Mouse (Mus musculus): ENCODE results near the gene Plpp6. TPM values are rescaled to one million over a fixed set of nuclear protein-coding genes. Genes with fewer than 3 reads are reported as not detected.
"Not testable (repeated sequence)": the region's sequence is repeated elsewhere in the genome, so short reads cannot be mapped to it uniquely, and the experiment has no call there.

Plpp6 gene
- total RNA-seq, 1 experiment: 2.0 TPM

- in situ Hi-C loops (cut with MboI; ENCODE audit: low sequenced_read_pairs in 2 of 2, unreplicated experiment in 2 of 2): no loop called here
- Histone ChIP-seq H3K36me3 (ENCODE audit: control insufficient read depth, insufficient read depth, low read length, poor library complexity, severe bottlenecking) (peaks cover 12% of the 10 kb centered on the region), H3K4me3 (ENCODE audit: insufficient read depth in 1 of 2, low read depth in 1 of 2, low read length in 2 of 2, poor library complexity in 1 of 2, severe bottlenecking in 1 of 2) (no peak overlapping the region), H3K9me3 (ENCODE audit: control insufficient read depth, insufficient read depth, low read depth, low read length) (no peaks in the 10 kb centered on the region), H3K27ac (ENCODE audit: insufficient read depth, low read depth, low read length, poor library complexity, severe bottlenecking) (no peak overlapping the region), H3K4me1 (ENCODE audit: control insufficient read depth in 2 of 2, insufficient read depth in 2 of 2, low read length in 2 of 2, poor library complexity in 1 of 2) (peaks cover 0 to 2% of the 10 kb centered on the region in 2 experiments; a peak in 1 of 4 replicates), H3K9ac (ENCODE audit: insufficient read depth, low read depth, low read length, poor library complexity, severe bottlenecking) (no peak overlapping the region)
- DNase-seq (ENCODE audit: low read depth, low spot score): no peak
- TF ChIP-seq ZC3H11A (IDR thresholded peaks at IDR 0.05; ENCODE audit: borderline replicate concordance, low read depth, low read length) (no peak), ZNF384 (IDR thresholded peaks at IDR 0.05; ENCODE audit: low read depth, low read length) (no peak), MAFK (IDR thresholded peaks at IDR 0.05; ENCODE audit: insufficient read depth, low read depth, low read length) (no peak), CHD2 (IDR thresholded peaks at IDR 0.05; ENCODE audit: low read depth, low read length) (no peak), HCFC1 (IDR thresholded peaks at IDR 0.05; ENCODE audit: borderline replicate concordance, insufficient read depth, low read length) (no peak)
Measured at GRCm38 (mm10) chr19:28994870-28995269, 31.1 kb downstream of the Plpp6 start.

GRCm38 (mm10) chr19:28995366-28995765 is 31.6 kb downstream of the Plpp6 start:
- in situ Hi-C loops (cut with MboI; ENCODE audit: low sequenced_read_pairs in 2 of 2, unreplicated experiment in 2 of 2): no loop called here
- no peaks in the 10 kb centered on the region for H3K9me3 ChIP-seq (ENCODE audit: control insufficient read depth, insufficient read depth, low read depth, low read length)
- TF ChIP-seq ZC3H11A (IDR thresholded peaks at IDR 0.05; ENCODE audit: borderline replicate concordance, low read depth, low read length) (no peak), ZNF384 (IDR thresholded peaks at IDR 0.05; ENCODE audit: low read depth, low read length) (no peak), MAFK (IDR thresholded peaks at IDR 0.05; ENCODE audit: insufficient read depth, low read depth, low read length) (no peak), CHD2 (IDR thresholded peaks at IDR 0.05; ENCODE audit: low read depth, low read length) (no peak), HCFC1 (IDR thresholded peaks at IDR 0.05; ENCODE audit: borderline replicate concordance, insufficient read depth, low read length) (no peak)
- H3K4me3 ChIP-seq (ENCODE audit: insufficient read depth in 1 of 2, low read depth in 1 of 2, low read length in 2 of 2, poor library complexity in 1 of 2, severe bottlenecking in 1 of 2): no peak overlapping the region
- H3K4me1 ChIP-seq (ENCODE audit: control insufficient read depth in 2 of 2, insufficient read depth in 2 of 2, low read length in 2 of 2, poor library complexity in 1 of 2): peaks cover 0 to 2% of the 10 kb centered on the region in 2 experiments; a peak in 1 of 4 replicates
- peaks cover 12% of the 10 kb centered on the region for H3K36me3 ChIP-seq (ENCODE audit: control insufficient read depth, insufficient read depth, low read length, poor library complexity, severe bottlenecking)
- no peak overlapping the region for H3K27ac ChIP-seq (ENCODE audit: insufficient read depth, low read depth, low read length, poor library complexity, severe bottlenecking)
- H3K9ac ChIP-seq (ENCODE audit: insufficient read depth, low read depth, low read length, poor library complexity, severe bottlenecking): no peak overlapping the region
- no peak for DNase-seq (ENCODE audit: low read depth, low spot score)

GRCm38 (mm10) chr19:28997976-28998630 is 34.4 kb downstream of the Plpp6 start:
- Histone ChIP-seq H3K27ac (ENCODE audit: insufficient read depth, low read depth, low read length, poor library complexity, severe bottlenecking) (no peak overlapping the region), H3K4me3 (ENCODE audit: insufficient read depth in 1 of 2, low read depth in 1 of 2, low read length in 2 of 2, poor library complexity in 1 of 2, severe bottlenecking in 1 of 2) (no peak overlapping the region), H3K9me3 (ENCODE audit: control insufficient read depth, insufficient read depth, low read depth, low read length) (no peaks in the 10 kb centered on the region), H3K36me3 (ENCODE audit: control insufficient read depth, insufficient read depth, low read length, poor library complexity, severe bottlenecking) (peaks cover 14% of the 10 kb centered on the region), H3K4me1 (ENCODE audit: control insufficient read depth in 2 of 2, insufficient read depth in 2 of 2, low read length in 2 of 2, poor library complexity in 1 of 2) (peaks cover 0 to 3% of the 10 kb centered on the region in 2 experiments; a peak in 1 of 4 replicates), H3K9ac (ENCODE audit: insufficient read depth, low read depth, low read length, poor library complexity, severe bottlenecking) (no peak overlapping the region)
- DNase-seq (ENCODE audit: low read depth, low spot score): no peak
- in situ Hi-C loops (cut with MboI; ENCODE audit: low sequenced_read_pairs in 2 of 2, unreplicated experiment in 2 of 2): no loop called here
- no peak for TF ChIP-seq CHD2 (IDR thresholded peaks at IDR 0.05; ENCODE audit: low read depth, low read length)
- TF ChIP-seq HCFC1 (IDR thresholded peaks at IDR 0.05; ENCODE audit: borderline replicate concordance, insufficient read depth, low read length): no peak
- TF ChIP-seq ZNF384 (IDR thresholded peaks at IDR 0.05; ENCODE audit: low read depth, low read length): no peak
- no peak for TF ChIP-seq MAFK (IDR thresholded peaks at IDR 0.05; ENCODE audit: insufficient read depth, low read depth, low read length)
- no peak for TF ChIP-seq ZC3H11A (IDR thresholded peaks at IDR 0.05; ENCODE audit: borderline replicate concordance, low read depth, low read length)

- H3K4me1 ChIP-seq (ENCODE audit: control insufficient read depth in 2 of 2, insufficient read depth in 2 of 2, low read length in 2 of 2, poor library complexity in 1 of 2); H3K27ac ChIP-seq (ENCODE audit: insufficient read depth, low read depth, low read length, poor library complexity, severe bottlenecking); H3K9ac ChIP-seq (ENCODE audit: insufficient read depth, low read depth, low read length, poor library complexity, severe bottlenecking); H3K4me3 ChIP-seq (ENCODE audit: insufficient read depth in 1 of 2, low read depth in 1 of 2, low read length in 2 of 2, poor library complexity in 1 of 2, severe bottlenecking in 1 of 2); in situ Hi-C loops (cut with MboI; ENCODE audit: low sequenced_read_pairs in 2 of 2, unreplicated experiment in 2 of 2); DNase-seq (ENCODE audit: low read depth, low spot score); H3K9me3 ChIP-seq (ENCODE audit: control insufficient read depth, insufficient read depth, low read depth, low read length): not testable (repeated sequence)
- H3K36me3 ChIP-seq (ENCODE audit: control insufficient read depth, insufficient read depth, low read length, poor library complexity, severe bottlenecking): peaks cover 11% of the 10 kb centered on the region
Measured at GRCm38 (mm10) chr19:29000321-29000720, 36.6 kb downstream of the Plpp6 start.

Measured in ES-E14 (cell line).